Mouse (Mus musculus): Measurements from ENCODE around the gene Ntrk2.

DNA sequence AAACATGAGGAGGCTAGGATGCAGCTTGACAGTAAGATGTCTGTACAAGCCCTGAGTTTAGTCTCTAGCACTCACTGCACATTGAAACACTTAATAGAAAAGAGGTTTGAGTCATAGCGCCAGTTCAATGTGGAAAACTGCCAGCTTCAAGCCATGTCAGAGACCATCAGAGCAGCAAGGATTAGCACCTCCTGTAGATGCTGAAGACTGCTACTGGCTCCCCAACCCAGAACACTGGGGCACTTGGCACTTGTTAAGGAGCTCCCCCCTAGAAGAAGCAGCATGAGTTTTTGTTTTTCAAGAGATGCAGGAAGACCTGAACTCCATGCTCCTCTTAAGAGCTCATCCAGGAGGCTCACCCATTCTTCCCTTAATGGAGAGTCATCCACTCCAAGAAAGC is 251.5 kb downstream of the Ntrk2 start:
- TF ChIP-seq POLR2A (IDR thresholded peaks at IDR 0.05; ENCODE audit: borderline replicate concordance, extremely low read depth, low read depth, low read length) (no peak), CTCF (IDR thresholded peaks at IDR 0.05; ENCODE audit: insufficient read depth, low read length) (no peak)

Data from lung, adult 2 months (tissue).